Mouse (Mus musculus): ENCODE measurements around the gene Phlda1.
"Not testable (repeated sequence)": the region's sequence is repeated elsewhere in the genome, so short reads cannot be mapped to it uniquely, and the experiment has no call there.

The Phlda1 gene

DNA sequence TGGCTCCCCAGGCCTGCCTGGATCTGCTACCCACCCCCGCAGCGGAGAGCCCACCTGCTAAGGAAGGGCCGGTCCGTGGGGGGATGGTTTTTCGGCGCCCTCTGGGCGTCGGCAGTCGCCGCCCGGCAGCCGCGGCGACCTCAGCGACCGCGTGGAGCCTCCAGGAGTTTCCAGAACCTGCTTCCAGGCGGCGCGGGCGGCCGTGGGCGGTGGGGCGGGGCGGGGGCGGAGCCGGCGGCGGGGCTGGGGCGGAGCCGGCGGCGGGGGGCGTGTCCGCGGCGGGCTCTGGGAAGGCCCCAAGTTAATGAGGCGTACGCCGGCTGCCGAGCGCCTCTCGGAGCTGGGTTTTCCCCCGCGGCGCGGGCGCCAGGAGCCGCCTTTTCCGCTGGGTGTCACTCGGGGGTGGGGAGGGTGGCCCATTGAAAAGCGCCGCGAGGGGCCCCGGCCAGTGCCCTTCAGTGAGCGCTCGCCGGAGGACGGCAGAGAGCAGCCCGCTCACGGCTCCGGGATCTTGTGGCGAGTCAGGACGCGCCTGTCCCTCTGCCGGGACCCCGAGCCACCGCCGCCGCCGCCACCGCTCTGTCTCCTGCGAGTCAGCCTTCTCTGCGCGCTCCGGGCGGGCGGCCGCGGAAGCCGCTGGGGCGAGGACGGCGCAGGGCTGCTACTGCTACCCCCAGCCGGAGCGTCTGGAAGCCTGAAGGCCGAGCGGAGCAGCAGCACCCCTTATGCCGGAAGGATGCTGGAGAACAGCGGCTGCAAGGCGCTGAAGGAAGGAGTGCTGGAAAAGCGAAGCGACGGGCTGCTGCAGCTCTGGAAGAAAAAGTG is at the start of gene Phlda1:
TSS of gene Phlda1 (plus strand) at position 186 of the 825 bp plus-strand sequence.
- DNase-seq (ENCODE audit: low read depth, low spot score), result peak; percentile 93

DNA sequence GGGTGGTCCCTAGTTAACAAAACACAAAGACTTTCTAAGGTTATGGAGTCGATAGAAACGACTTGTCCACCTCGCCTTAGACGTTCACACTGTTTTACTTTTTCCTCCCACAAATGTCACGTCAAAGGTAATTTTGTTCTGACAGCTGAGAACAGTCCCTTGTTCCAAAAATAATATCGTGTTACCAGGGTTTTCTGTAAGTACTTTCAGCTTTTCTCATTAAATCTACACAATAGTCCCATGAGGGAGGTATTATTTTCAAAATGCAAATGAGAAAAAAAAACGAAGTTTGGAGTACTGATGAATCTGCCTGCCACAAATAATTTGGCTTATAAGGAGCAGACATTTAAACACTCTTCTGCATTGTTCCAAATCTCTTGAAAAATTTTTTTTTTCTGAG is 48.0 kb upstream of the Phlda1 start:
- DNase-seq (ENCODE audit: low read depth, low spot score), result no peak

DNA sequence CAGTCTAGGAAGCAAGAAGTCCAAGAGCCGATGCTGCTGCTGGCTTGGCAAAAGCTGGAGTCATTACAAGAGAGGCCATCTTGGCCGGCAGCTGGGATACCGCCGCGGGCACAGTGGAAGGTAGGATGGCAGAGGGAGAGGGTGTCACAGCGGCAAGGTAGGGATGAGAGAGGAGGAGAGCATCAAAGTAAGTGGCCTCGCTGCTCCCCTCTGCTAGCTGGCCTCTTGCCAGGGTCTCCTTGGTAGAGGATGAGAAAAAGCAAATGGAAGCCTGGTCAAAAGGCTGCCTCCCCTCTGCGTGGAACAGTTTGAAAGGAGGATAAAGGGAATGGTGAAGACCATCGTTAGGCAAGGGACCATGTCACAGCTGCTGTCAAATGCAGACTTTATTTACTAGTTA is 47.0 kb upstream of the Phlda1 start:
- DNase-seq (ENCODE audit: low read depth, low spot score), result no peak

DNA sequence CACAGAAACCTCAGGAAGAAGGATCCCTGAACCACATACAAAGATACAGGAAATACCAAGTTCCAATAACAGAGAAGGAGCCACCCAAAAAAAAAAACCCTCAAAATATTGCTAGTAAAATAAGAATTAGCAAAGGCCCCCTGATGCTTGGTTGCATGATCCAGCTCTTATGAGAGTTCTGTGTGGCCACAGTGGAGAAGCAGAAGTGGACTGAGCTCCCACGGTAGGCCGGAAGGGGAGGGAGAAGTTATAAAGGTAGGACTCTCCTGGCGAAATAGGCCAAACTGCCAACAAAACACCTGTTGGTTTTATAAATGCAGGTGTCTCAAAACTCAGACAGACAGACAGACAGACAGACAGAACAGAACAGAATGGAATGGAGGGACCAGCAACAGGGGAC is 46.2 kb upstream of the Phlda1 start:
- no peak for DNase-seq (ENCODE audit: low read depth, low spot score)

DNA sequence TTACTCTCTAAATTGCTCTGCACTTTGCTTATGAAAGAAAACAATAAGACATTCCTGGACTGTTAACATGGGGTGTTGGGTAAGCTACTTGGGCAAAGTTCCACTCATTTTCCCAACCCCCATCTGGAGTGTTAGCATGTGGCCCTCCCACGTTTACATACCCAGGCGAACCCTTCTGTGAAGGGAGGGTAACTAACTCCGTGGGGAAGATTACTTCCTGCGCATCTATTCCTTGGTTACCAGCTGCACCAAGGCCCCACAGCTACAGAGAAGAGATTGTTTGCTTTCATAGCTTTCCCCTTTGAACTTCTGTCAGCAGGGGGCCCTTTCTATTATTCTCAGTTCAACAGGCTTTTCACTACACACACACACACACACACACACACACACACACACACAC is 45.7 kb upstream of the Phlda1 start:
- no peak for DNase-seq (ENCODE audit: low read depth, low spot score)

DNA sequence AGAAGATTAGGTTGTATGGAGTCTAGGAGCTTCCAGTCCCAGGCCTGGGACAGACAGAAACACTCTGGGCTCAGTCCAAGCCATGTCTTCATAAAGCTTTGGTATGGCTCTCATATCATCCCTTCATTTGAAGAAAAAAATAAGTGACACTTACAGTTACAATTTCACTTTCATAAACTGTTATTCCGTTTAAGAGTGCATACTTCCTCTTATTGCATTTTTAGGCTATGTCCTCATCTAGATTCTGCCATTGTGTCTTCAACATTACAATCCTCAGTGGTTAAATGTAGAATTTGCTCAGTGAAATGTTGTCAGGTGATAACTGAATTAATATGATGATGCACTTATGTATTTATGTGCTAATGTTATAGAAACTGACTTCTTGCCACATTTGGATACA is 41.3 kb upstream of the Phlda1 start:
- no peak for DNase-seq (ENCODE audit: low read depth, low spot score)

DNA sequence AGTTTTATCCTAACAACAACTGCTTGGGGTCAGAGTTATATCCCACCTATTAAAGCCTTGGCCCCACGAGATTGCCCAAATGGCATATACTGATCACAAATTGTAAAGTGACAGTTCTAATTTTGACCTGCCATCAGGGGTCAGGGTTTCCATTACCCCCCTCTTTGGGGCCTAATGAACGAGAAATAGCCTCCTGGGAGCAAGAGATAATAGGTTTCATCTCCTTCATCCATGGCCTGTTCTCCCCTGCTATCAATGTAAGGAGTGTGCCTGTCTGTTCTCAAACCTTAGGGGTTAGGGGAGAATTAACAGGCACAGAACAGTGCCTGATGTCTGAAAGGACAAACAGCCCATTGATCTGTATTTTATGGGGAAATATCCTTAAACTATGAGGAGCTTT is 40.7 kb upstream of the Phlda1 start:
- no peak for DNase-seq (ENCODE audit: low read depth, low spot score)

DNA sequence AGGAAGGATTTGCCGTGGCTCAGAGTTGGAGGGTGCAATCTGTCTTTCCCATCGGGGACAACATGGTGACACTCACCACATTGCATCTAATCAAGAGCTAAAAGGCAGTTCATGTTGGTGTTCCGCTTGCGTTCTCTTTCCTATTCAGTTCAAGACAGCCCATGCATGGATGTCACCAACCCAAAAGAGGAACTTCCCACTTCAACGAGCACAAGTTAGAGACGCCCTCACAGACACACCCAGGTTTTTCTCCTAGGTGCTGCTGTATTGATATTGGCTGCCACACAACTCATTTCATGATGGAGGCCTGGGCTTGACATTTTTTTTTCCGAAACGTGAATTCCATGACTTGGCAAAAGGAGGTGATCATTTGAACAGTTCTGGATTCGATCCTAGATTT is 34.9 kb upstream of the Phlda1 start:
- peak; percentile 20 for DNase-seq (ENCODE audit: low read depth, low spot score)

DNA sequence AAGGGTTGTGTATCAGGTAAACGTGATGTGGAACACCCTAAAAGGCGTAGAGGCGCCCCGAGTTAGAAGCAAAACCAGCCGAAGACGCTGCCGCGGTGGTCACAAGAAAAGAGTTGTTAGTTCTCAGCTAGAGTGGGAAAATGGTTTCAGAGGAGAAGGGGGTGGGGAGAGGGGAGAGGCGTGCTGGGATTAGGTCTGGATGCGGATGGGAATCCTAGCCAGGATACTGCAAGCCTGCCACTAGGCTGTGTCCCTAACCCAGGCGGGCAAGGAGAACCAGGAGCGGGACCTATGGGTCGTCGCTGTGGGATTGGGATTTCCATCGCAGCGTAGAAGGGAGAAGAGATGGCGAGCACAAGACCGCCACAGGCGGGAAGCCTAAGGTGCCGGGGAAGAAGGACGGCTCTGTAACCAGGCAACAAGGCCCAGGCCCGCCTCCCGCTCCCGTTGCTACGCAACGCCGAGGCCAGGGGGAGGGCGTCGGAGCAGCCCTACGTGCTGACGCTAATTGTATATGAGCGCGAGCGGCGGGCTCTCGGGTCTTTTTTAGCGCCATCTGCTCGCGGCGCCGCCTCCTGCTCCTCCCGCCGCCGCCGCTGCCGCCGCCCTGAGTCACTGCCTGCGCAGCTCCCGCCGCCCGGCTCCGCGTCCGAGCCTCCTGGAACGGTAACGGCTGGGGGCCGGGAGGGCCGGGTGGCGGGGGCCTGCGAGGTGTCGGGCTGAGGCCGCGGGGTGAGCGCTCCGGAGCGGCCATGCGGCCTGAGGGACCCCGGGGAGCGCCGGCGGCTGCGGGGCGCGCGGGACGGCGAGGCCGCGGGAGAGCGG is 33.2 kb upstream of the Phlda1 start, which contains the start of gene Nap1l1:
TSS of gene Nap1l1 (plus strand) at position 538 of the 825 bp plus-strand sequence.
- peak; percentile 96 for DNase-seq (ENCODE audit: low read depth, low spot score)

DNA sequence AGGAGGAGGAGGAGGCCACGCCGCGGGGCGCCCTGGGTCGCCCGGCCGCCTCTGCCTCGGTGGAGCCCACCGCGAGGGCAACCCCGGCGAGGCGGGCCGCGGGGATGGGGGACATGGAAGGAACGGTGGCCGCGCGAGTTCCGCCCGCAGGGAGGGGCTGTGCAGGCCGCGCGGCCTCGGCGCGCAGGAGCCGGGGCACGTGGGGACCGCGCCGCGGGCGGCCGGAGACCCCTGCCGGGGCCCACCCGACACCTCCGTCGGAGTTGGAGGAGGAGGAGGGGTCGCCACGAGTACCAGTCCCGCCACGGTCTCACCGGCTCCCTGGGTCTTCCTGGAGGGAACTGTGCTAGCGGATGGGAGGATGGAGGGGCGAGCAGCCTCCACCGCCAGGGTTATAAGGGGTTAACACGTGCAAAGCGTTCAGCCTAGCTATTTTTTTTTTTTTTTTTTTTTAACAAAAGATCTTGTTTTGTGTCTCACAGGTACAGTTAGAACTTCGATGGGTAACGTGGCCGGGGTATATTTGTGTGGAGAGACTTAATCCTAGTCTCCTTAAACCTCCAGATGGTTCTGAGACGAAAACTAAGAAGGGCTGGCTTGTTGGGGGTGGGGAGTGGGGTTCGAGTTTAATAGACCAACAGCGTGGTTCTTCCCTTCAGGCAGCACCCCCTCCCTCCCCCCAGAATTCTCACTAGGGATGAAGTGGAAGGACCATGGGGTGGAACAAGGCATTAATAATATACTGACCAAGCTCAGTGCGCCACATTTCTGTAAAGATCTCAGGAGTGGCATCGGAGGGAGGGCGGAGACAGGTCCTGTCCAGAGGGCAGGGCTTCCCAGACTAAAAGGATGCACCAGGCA is 32.3 kb upstream of the Phlda1 start:
- DNase-seq (ENCODE audit: low read depth, low spot score), result no peak

DNA sequence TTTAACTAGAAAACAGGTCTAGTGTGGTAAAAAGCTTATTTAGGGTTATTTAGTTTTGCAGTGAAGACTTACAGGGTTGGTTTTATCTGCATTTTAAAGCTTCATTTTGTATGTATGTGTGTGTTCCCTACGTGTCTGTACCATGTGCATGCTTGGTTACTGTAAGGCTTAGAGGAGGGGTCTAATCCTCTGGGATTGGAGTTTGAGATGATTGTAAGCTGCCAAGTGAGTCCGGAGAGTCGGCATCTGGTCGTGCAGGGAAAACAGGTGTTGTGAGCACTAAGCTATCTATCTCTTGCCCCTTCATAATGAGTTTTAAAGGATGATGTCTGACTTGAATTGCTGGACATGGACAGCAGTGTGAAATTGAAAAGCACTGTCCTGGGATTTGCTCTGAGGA is 29.8 kb upstream of the Phlda1 start:
- DNase-seq (ENCODE audit: low read depth, low spot score), result no peak

DNA sequence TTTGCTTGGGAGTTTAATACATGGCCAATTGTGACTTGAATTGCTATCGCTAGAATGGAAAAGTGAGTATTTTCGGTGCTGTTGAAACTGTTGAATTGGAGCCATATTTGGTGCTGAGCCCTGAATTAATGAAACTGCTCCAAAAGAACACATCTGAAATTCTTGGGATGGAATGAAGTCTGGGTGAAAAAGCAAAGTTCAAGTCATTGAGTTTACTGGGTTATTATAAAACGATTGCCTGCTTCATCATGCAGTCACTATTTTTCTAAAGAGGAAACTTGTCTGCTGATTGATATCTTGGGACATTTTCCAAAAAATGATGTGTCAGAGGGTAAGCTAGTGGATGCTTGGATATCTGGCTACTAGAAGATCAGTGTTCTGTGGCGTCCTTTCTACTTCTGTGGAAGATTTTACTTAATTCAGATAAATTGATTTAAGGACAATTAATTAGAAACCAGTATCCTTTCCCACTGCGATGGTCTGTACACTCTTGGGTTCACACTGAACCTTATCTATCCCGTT is 29.0 kb upstream of the Phlda1 start:
- DNase-seq (ENCODE audit: low read depth, low spot score), result no peak

DNA sequence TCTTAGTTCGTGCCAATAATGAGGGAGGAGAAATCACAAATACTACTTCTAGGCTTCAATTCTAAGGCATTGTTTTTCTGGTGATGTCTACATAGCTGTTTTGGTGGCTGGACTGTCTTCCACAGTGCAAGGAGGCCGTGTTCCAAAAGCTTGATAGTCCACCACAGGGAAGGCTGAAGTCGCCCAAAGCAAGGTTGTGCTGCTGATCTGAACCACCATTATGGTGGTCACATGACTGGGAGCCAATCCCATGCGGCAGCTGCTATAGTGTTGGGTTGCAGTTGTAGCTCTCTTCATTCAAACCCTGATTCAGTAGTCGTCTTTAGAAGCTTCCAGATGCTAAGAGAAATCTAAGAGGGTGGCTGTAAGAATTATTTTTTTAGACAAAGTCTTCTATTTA is 26.5 kb upstream of the Phlda1 start:
- DNase-seq (ENCODE audit: low read depth, low spot score), result no peak

DNA sequence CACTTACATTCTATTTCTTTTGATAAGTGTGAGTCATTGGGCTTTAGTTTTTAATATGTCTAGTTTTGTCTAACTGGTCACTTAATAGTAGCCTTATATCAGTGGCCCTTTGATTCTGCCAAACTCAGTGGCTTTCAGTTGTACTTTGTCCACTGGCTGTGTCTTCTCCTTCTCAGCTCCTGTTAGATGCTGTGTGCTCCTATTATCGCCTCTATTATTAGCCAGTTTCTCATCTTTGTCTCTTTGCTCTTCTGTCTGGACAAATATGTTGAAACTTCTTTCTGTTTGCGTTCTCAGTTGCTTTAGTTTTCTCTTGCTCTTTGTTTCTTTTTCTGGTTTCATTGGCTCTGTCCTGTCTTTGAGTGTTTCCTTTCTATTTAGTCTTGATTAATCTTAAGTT is 23.4 kb upstream of the Phlda1 start:
- no peak for DNase-seq (ENCODE audit: low read depth, low spot score)

DNA sequence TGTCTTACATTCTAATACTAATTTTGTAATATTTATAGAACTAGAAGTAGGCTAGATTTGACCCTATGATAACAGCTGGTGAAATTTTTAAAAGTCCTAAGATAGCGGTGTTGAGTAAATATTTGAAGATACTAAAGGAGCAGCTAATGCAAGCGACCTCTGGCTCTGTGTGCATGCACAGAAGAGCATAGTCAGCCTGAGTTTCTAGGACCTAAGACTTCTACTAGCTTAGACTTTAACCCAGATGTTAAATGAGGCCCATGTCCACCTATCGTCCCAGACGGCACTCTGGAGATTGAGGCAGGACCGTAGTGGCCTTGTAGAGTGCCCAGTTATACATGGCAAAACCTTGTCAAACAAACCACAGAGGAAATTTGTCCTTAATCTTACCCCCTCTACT is 22.0 kb upstream of the Phlda1 start:
- DNase-seq (ENCODE audit: low read depth, low spot score), result no peak

DNA sequence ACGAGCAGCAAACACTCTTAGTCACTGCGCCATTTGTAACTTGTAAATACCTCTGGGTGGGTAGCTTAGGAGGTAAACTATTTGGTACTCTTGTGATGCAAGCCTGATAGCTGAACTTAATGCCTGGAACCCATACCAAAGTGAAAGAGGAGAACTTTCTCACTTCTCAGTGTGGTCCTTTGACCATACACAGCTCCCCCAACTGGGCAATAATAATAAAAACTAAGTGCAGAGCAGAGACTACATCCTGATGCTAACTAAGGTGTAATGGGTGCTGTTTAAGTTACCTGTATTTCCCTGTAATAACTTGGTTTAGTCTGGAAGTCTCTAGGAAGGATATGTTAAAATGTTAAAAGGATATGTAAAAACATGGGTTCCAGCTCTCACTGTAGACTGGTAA is 17.3 kb upstream of the Phlda1 start:
- no peak for DNase-seq (ENCODE audit: low read depth, low spot score)

DNA sequence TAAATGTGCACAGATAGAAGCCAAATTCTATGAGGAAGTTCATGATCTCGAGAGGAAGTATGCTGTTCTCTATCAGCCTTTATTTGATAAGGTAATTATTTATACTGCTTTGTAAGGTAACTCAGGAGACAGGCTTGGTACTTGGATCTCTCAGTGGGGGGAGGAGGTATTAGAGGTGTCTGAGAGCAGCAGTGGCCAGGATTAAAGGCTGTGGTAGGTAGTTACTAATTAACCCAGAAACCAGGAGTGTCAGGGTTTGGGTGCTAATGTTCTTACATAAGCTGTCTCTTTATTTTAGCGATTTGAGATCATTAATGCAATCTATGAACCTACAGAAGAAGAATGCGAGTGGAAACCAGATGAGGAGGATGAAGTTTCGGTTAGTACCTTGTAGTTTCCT is 16.0 kb upstream of the Phlda1 start:
- DNase-seq (ENCODE audit: low read depth, low spot score), result not testable (repeated sequence)

DNA sequence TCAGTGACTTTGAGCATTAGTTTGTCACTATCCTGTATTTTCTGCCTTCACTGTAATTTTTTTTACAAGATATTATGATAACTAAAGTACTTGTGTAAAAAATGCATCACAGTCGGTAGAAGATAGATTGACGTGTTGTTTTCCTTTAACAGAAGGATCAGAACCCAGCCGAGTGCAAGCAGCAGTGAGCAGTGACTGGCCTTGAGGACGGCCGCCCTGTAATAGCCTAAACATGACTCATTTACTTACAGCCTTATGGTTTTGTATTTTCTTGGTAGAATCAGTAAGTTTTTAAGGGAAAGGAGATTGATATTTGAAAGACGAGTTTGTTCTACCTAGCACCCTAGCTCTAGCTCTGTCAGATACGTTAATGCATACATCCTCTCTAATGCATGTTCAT is 10.2 kb upstream of the Phlda1 start:
- DNase-seq (ENCODE audit: low read depth, low spot score), result no peak

DNA sequence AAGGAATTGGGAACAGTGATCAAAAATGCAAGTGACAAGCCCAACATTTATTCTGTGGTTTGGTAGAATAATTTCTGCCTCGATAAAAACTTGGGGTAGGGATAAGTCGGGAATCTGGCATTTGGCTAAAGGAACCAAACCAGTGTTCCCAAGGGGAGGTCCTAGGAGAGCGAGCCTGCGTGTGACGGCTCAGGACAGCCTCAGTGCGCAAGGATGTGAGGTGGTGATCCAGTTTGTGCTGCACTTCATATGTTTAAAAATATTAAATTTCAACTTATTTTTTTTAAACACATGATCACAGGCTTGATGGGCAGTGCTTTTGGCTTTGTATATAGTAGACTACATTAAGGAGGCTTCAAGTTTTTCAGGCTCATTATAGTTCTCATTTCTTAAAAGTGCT is 6.2 kb upstream of the Phlda1 start:
- no peak for DNase-seq (ENCODE audit: low read depth, low spot score)

DNA sequence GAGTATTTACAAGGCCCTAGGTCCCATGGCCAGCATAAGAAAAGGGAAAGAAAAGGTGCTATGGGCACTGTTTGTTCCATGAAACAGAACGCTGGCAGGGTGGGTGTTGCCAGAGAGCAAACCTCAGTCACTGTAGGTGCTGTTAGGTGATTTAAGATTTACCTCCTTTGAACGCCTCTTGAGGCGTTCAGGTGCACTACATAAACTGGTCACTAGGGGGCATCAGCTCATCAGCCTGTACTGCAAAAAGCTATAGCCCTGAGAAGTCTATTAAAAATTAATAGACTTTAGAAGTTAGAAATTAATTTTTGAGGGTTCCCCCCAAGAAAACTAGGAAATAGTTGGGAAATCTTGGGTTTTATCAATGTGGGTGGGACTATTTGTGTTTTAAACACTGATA is 3.0 kb upstream of the Phlda1 start:
- peak; percentile 74 for DNase-seq (ENCODE audit: low read depth, low spot score)

DNA sequence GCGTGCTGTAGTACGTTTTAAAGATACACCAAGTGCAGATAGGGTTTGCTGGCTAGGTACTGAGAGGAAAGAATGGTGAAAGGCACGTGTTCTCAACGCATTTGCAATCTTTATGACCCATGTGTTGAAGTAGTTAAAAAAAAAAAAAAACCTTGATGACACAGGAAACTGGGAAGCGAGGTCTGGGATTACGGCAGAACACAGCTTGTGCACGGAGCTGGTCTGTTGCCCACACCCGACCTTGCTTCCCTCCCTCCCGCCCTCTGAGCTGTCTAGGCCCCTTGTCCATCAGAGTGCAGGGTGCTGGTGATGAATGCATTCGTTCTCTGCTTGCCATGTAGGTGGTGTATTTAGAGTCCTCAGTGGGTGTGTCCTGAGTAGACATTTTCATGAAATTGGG is 2.4 kb upstream of the Phlda1 start:
- no peak for DNase-seq (ENCODE audit: low read depth, low spot score)

DNA sequence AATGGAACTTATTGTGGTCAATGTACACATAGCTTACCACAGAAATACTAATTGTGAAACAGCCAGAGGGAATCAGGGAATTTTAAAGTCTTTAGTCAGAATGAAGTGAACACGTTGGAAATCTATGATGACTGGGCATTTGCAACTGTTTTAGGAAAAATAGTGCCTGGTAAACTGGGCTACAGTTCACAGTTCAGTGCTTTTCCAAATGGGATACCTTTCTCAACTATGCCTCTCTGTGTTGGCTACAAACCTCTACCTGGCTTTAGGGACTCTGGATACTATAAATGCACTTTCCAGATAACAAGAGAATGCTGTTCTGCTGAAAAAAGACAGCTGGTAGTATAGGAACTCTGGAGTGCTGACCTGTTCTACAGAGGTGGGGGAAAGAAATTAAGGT is 1.5 kb upstream of the Phlda1 start:
- DNase-seq (ENCODE audit: low read depth, low spot score), result no peak

All from skeletal muscle tissue, adult 2 months (tissue).